Mouse (Mus musculus) brain, embryonic 14.5 days (tissue): ENCODE data around the gene Antxr2. TPM values are rescaled to one million over a fixed set of nuclear protein-coding genes. Genes with fewer than 3 reads are reported as not detected.

Experiments
- DNase-seq: peaks from one replicate; pipeline ENCODE4 v3.0.0-alpha.2; 2011; ENCODE audit warnings: low read depth
- CTCF ChIP-seq: fragments of 200-500 bp; IDR thresholded peaks from 2 replicates; pipeline ENCODE4 v1.5.1; 2012; ENCODE audit warnings: inconsistent platforms, mild to moderate bottlenecking, moderate library complexity, borderline replicate concordance; ENCODE audit not compliant: insufficient read depth, insufficient read length; ENCODE audit errors: extremely low read depth
- POLR2A ChIP-seq: fragments of 200-500 bp; IDR thresholded peaks from 2 replicates; pipeline ENCODE4 v1.6.1; 2012; ENCODE audit warnings: mild to moderate bottlenecking, inconsistent platforms, borderline replicate concordance; ENCODE audit not compliant: poor library complexity, insufficient read depth, insufficient read length, severe bottlenecking; ENCODE audit errors: extremely low read depth
- polyA plus RNA-seq: library from polyadenylated mRNA; depleted of rRNA; stranded (reverse); fragments of >200 nt; gene quantifications from 2 replicates; pipeline ENCODE4 v1.2.3, GENCODE M21; 2012

The Antxr2 gene
- polyA plus RNA-seq, 1 experiment, result 2.4 TPM

- no peak for DNase-seq
- TF ChIP-seq CTCF, result no peak
Measured at GRCm38 (mm10) chr5:98024545-98024944, 6.3 kb downstream of the Antxr2 start.

GRCm38 (mm10) chr5:98021518-98021917 lies 9.3 kb downstream of the Antxr2 start:
- no peak for TF ChIP-seq POLR2A
- no peak for TF ChIP-seq CTCF
- DNase-seq, result no peak

- TF ChIP-seq POLR2A (no peak), CTCF (no peak)
- no peak for DNase-seq
Measured at GRCm38 (mm10) chr5:98020658-98021057, 10.2 kb downstream of the Antxr2 start.

GRCm38 (mm10) chr5:98019396-98019795 lies 11.4 kb downstream of the Antxr2 start:
- no peak for DNase-seq
- TF ChIP-seq POLR2A (no peak), CTCF (no peak)

- no peak for DNase-seq
- TF ChIP-seq CTCF (no peak), POLR2A (no peak)
Measured at GRCm38 (mm10) chr5:98018162-98018561, 12.7 kb downstream of the Antxr2 start.

GRCm38 (mm10) chr5:98016247-98017203 lies 14.3 kb downstream of the Antxr2 start:
- TF ChIP-seq CTCF (no peak), POLR2A (no peak)
- peak; percentile 40 for DNase-seq

- TF ChIP-seq POLR2A, result no peak
- TF ChIP-seq CTCF, result no peak
- no peak for DNase-seq
Measured at GRCm38 (mm10) chr5:98005751-98006150, 25.1 kb downstream of the Antxr2 start.

GRCm38 (mm10) chr5:97999261-97999824 lies 31.5 kb downstream of the Antxr2 start:
- no peak for DNase-seq
- TF ChIP-seq CTCF, result no peak
- TF ChIP-seq POLR2A, result no peak

- TF ChIP-seq CTCF (no peak), POLR2A (no peak)
- no peak for DNase-seq
Measured at GRCm38 (mm10) chr5:97996500-97997176, 34.2 kb downstream of the Antxr2 start.

GRCm38 (mm10) chr5:97995881-97996280 lies 35.0 kb downstream of the Antxr2 start:
- DNase-seq, result no peak
- no peak for TF ChIP-seq POLR2A
- no peak for TF ChIP-seq CTCF

GRCm38 (mm10) chr5:97986656-97987294 lies 44.1 kb downstream of the Antxr2 start:
- peak; percentile 23 for DNase-seq
- TF ChIP-seq CTCF (no peak), POLR2A (no peak)
